Mouse (Mus musculus) kidney, postnatal 0 days (tissue): Measurements from ENCODE around the gene 5330417C22Rik. TPM values are rescaled to one million over a fixed set of nuclear protein-coding genes. Genes with fewer than 3 reads are reported as not detected.

ENCODE experiments used
- ATAC-seq: fragments of 200-750 bp; cut with Nextera tagmentation; replicated peaks from 2 replicates; pipeline ENCODE4 v1.8.0; 2017; ENCODE audit warnings: low read depth, moderate number of reproducible peaks, moderate TSS enrichment, moderate library complexity; ENCODE audit not compliant: low FRiP score
- DNase-seq: peaks from one replicate; pipeline ENCODE4 v3.0.0-alpha.2; 2016; ENCODE audit warnings: low spot score
- H3K27ac ChIP-seq: fragments of 300-500 bp; sonication (generic); 2 replicates; pipeline ENCODE4 v1.5.1; 2014; ENCODE audit warnings: mild to moderate bottlenecking
- H3K27me3 ChIP-seq: fragments of 300-500 bp; sonication (generic); 2 replicates; pipeline ENCODE4 v1.6.1; 2014; ENCODE audit warnings: low read length, mixed read lengths; ENCODE audit not compliant: insufficient read depth
- H3K36me3 ChIP-seq: fragments of 300-500 bp; sonication (generic); 2 replicates; pipeline ENCODE4 v1.6.1; 2014; ENCODE audit warnings: low read length, mixed read lengths; ENCODE audit not compliant: insufficient read depth
- H3K4me1 ChIP-seq: fragments of 300-500 bp; sonication (generic); replicated peaks from 2 replicates; pipeline ENCODE4 v1.6.1; 2014; ENCODE audit warnings: antibody characterized with exemption, low read length, mixed read lengths; ENCODE audit not compliant: insufficient read depth
- H3K4me2 ChIP-seq: fragments of 300-500 bp; sonication (generic); 2 replicates; pipeline ENCODE4 v1.6.1; 2014; ENCODE audit warnings: mild to moderate bottlenecking, low read length, moderate library complexity, mixed read lengths
- H3K4me3 ChIP-seq: fragments of 300-500 bp; sonication (generic); replicated peaks from 2 replicates; pipeline ENCODE4 v1.5.1; 2014; ENCODE audit warnings: low read depth, low read length
- H3K9ac ChIP-seq: fragments of 300-500 bp; sonication (generic); 2 replicates; pipeline ENCODE4 v1.6.1; 2014; ENCODE audit warnings: low read depth, low read length
- H3K9me3 ChIP-seq: fragments of 300-500 bp; sonication (generic); replicated peaks from 2 replicates; pipeline ENCODE4 v1.6.1; 2016; ENCODE audit warnings: low read length, inconsistent platforms, mixed read lengths
- CTCF ChIP-seq: IDR thresholded peaks from 2 replicates; pipeline ENCODE4 v1.5.1; 2016; ENCODE audit warnings: antibody characterized with exemption, low read depth, mild to moderate bottlenecking, moderate library complexity
- WGBS: fragments of 180-500 bp; shearing (Covaris S2); extraction: QIAGEN DNeasy Blood & Tissue Kit; methylation state at CpG from one replicate; pipeline ENCODE4 v1.1.7; 2014; 5-methylcytosine and 5-hydroxymethylcytosine counted together
- polyA plus RNA-seq: library from polyadenylated mRNA; unstranded; fragments of >200 nt; fragmentation: Nextera tagmentation; extraction: Ambion mirVana; gene quantifications from 2 replicates; pipeline ENCODE4 v1.2.1, GENCODE M21; 2015

The 5330417C22Rik gene
- polyA plus RNA-seq, 1 experiment from 2014 or later = 1.7 TPM

DNA sequence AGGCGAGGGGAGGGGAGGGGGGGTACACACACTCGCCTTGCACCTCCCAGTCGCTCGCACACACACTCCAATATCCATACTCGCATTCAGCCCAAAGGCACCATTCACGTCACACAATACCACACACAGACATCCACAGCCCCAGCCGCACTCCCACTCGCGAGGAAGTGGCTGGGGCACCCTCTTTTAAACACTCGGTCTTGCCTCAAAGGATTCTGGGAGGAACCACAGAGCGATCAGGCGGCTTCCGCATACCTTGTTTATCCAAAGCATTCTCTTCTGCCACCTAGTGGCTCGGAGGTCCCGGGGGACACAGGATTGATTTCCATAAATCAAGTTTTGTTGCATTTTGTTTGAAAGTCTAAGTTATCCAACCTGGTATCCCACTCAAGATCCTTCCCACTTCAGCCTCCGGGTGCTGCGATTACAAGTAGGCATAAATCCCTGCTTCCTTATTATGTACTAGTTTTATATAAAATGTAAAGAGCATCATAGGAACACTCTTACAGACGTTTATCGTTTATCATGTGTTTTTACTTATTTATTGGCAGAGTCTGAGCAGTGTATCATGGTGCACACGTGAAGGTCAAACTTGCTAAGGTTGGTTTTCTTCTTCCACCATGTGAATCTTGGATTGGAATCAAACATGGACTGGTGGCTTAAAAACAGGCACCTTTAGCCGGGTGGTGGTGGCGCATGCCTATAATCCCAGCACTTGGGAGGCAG, 18.4 kb upstream of the 5330417C22Rik start:
- Histone ChIP-seq H3K36me3 (peaks cover 20% of the 10 kb centered on the region), H3K27ac (peak overlapping the region; percentile 81; the same call in 1 of the 2 replicates), H3K9ac (peak overlapping the region; percentile 93), H3K9me3 (no peaks in the 10 kb centered on the region), H3K4me1 (no peaks in the 10 kb centered on the region), H3K4me3 (peak overlapping the region; percentile 72), H3K27me3 (no peaks in the 10 kb centered on the region), H3K4me2 (peak overlapping the region; percentile 80)
- peak; percentile 95 for ATAC-seq
- peak; percentile 97 for DNase-seq
- 19% methylated on average over 21 of the region's 22 CpGs for WGBS
- TF ChIP-seq CTCF = peak; percentile 98

- Histone ChIP-seq H3K4me3 (peak overlapping the region; percentile 72), H3K4me2 (peak overlapping the region; percentile 80), H3K27me3 (no peaks in the 10 kb centered on the region), H3K9me3 (no peaks in the 10 kb centered on the region), H3K4me1 (no peaks in the 10 kb centered on the region), H3K36me3 (peaks cover 20% of the 10 kb centered on the region), H3K9ac (peak overlapping the region; percentile 93), H3K27ac (peak overlapping the region; percentile 81; the same call in 1 of the 2 replicates)
- under 1% methylated on average over 40 of the region's 42 CpGs for WGBS
- no peak for TF ChIP-seq CTCF
- ATAC-seq (peak; percentile 76), DNase-seq (peak; percentile 41)
Measured at GRCm38 (mm10) chr3:108554111-108554561, 17.8 kb upstream of the 5330417C22Rik start.

DNA sequence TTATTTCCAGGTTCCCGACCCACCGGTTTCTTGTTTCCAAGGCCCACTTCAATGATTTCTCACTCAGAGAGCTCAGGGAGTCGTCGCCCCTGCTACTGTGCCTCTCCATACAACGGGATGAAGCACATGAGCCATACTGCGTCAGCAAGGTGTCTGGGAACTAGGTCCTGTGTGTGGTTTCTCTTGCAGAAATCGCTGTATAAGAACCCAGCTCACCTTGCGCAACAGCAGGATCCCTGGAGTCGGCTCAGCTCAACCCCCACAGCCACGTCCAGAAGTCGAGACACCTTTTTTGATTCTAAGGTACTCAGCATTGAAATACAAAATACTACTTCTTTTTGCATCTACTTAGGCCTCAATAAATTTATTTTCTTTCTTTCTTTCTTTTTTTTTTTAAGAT, 6.0 kb upstream of the 5330417C22Rik start:
- DNase-seq = no peak
- WGBS = 79% methylated on average over 11 of the region's 11 CpGs
- no peak overlapping the region for H3K4me2 ChIP-seq
- no peaks in the 10 kb centered on the region for H3K4me1 ChIP-seq
- H3K27me3 ChIP-seq = no peaks in the 10 kb centered on the region
- H3K4me3 ChIP-seq = no peak overlapping the region
- no peaks in the 10 kb centered on the region for H3K9me3 ChIP-seq
- TF ChIP-seq CTCF = no peak
- no peaks in the 10 kb centered on the region for H3K36me3 ChIP-seq
- H3K9ac ChIP-seq = no peak overlapping the region
- H3K27ac ChIP-seq = no peak overlapping the region
- ATAC-seq = no peak

- TF ChIP-seq CTCF = peak; percentile 89
- H3K4me1 ChIP-seq = no peaks in the 10 kb centered on the region
- DNase-seq = peak; percentile 93
- H3K9ac ChIP-seq = no peak overlapping the region
- peak overlapping the region; percentile 48 for H3K4me2 ChIP-seq
- H3K27me3 ChIP-seq = 0 out of 2 replicates have a peak, but pooled peaks cover 4% of the 10 kb centered on the region
- no peaks in the 10 kb centered on the region for H3K36me3 ChIP-seq
- peak; percentile 45; the same call in 1 of the 2 replicates for ATAC-seq
- H3K27ac ChIP-seq = no peak overlapping the region
- 4% methylated on average over 17 of the region's 17 CpGs for WGBS
- 0 out of 2 replicates have a peak overlapping the region, but pooled peaks have one; percentile 2 for H3K4me3 ChIP-seq
- no peaks in the 10 kb centered on the region for H3K9me3 ChIP-seq
Measured at GRCm38 (mm10) chr3:108537303-108537702, 967 bp upstream of the 5330417C22Rik start.

- no peaks in the 10 kb centered on the region for H3K36me3 ChIP-seq
- DNase-seq (no peak), ATAC-seq (no peak)
- 0 out of 2 replicates have a peak, but pooled peaks cover 4% of the 10 kb centered on the region for H3K27me3 ChIP-seq
- H3K27ac ChIP-seq = no peak overlapping the region
- H3K9ac ChIP-seq = no peak overlapping the region
- H3K9me3 ChIP-seq = no peaks in the 10 kb centered on the region
- H3K4me2 ChIP-seq = peak overlapping the region; percentile 58
- H3K4me3 ChIP-seq = peak overlapping the region; percentile 25
- TF ChIP-seq CTCF = no peak
- 11% methylated on average over 15 of the region's 15 CpGs for WGBS
- no peaks in the 10 kb centered on the region for H3K4me1 ChIP-seq
Measured at GRCm38 (mm10) chr3:108535896-108536516, 330 bp downstream of the 5330417C22Rik start.

GRCm38 (mm10) chr3:108533951-108534350, 2.4 kb downstream of the 5330417C22Rik start, which contains the start of gene 1700013F07Rik:
TSS of gene 1700013F07Rik (plus strand) at chr3:108534150.
- Histone ChIP-seq H3K27ac (no peak within 1 kb of the TSS), H3K9ac (no peak within 1 kb of the TSS), H3K4me3 (no peak within 1 kb of the TSS), H3K9me3 (no peaks in the 10 kb centered on the region), H3K27me3 (0 out of 2 replicates have a peak, but pooled peaks cover 4% of the 10 kb centered on the region), H3K4me2 (no peak within 1 kb of the TSS), H3K4me1 (no peaks in the 10 kb centered on the region), H3K36me3 (no peaks in the 10 kb centered on the region)
- ATAC-seq = no peak
- no peak for TF ChIP-seq CTCF
- 92% methylated on average over 6 of the region's 6 CpGs for WGBS
- no peak for DNase-seq
